Mouse (Mus musculus): ENCODE data around the gene Vti1a. TPM values are rescaled to one million over a fixed set of nuclear protein-coding genes. Genes with fewer than 3 reads are reported as not detected.

The Vti1a gene
- polyA plus RNA-seq, 2 experiments, result 6.9 to 11.9 TPM

DNA sequence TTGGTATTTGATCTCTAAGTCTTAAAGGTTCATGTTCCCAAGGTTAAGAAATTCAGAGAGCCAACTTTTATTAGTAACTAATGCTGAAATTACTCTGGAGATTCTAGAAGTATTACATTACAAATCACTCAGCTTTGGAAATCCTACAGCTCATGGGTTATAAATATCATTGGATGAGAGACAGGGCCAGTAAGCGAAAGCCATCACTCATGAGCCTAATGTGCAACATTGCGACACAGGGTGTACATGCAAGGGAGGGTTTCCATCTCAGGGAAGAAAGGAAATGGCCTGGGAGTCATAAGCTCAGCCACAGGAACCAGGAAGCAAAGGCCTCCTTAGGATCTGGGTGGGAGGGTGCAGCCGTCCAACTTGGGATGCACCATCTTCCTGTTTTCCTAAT, 213.9 kb downstream of the Vti1a start:
- DNase-seq (ENCODE audit: low read depth in 3 of 3, low spot score in 3 of 3), result no peak
- Histone ChIP-seq H3K27me3 (ENCODE audit: control insufficient read depth, insufficient read depth, low read length) (no peaks in the 10 kb centered on the region), H3K9me3 (ENCODE audit: control insufficient read depth, low read length) (no peaks in the 10 kb centered on the region), H3K27ac (no peak overlapping the region), H3K4me2 (ENCODE audit: low read depth) (no peak overlapping the region), H3K4me3 (ENCODE audit: insufficient read depth in 1 of 2, low read depth in 2 of 2, low read length in 2 of 2) (no peak overlapping the region), H3K36me3 (replicated peaks; ENCODE audit: control insufficient read depth, insufficient read depth, low read depth) (no peaks in the 10 kb centered on the region), H3K9ac (replicated peaks) (no peak overlapping the region), H3K4me1 (replicated peaks; ENCODE audit: control insufficient read depth in 2 of 2, insufficient read depth in 2 of 2, low read length in 1 of 2) (no peaks in the 10 kb centered on the region; a peak in 1 of 4 replicates)
- no peak for ATAC-seq (ENCODE audit: insufficient read depth)
- 68% methylated on average over 3 of the region's 3 CpGs for WGBS (ENCODE audit: insufficient replicate concordance)
- TF ChIP-seq CTCF (IDR thresholded peaks at IDR 0.05; ENCODE audit: low read depth) (no peak), EP300 (IDR thresholded peaks at IDR 0.05; ENCODE audit: low read depth) (no peak)

DNA sequence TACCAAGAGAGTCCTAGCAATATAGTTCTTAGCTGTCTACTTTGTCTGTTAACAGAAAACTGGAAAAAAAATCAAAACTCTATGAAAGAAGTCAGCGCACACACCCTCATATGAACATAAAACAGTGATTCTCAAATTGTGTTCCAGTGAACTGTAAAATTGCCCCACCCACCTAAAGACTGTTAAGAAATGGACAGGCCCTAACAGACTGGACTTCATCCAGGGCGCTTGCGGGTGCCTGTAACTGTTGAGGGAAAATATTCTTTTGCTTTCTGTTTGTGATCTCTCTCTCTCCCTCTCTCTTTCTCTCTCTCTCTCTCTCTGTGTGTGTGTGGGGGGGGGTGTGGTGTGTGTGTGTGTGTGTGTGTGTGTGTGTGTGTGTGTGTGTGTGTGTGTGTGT, 216.6 kb downstream of the Vti1a start:
- no peak overlapping the region for H3K4me2 ChIP-seq (ENCODE audit: low read depth)
- H3K4me3 ChIP-seq (ENCODE audit: insufficient read depth in 1 of 2, low read depth in 2 of 2, low read length in 2 of 2), result no peak overlapping the region
- H3K27ac ChIP-seq, result no peak overlapping the region
- H3K9ac ChIP-seq (replicated peaks), result no peak overlapping the region
- no peaks in the 10 kb centered on the region for H3K27me3 ChIP-seq (ENCODE audit: control insufficient read depth, insufficient read depth, low read length)
- DNase-seq (ENCODE audit: low read depth in 3 of 3, low spot score in 3 of 3) (no peak), ATAC-seq (ENCODE audit: insufficient read depth) (no peak)
- WGBS (ENCODE audit: insufficient replicate concordance), result 86% methylated on average over 3 of the region's 3 CpGs
- H3K9me3 ChIP-seq (ENCODE audit: control insufficient read depth, low read length), result no peaks in the 10 kb centered on the region
- no peaks in the 10 kb centered on the region for H3K36me3 ChIP-seq (replicated peaks; ENCODE audit: control insufficient read depth, insufficient read depth, low read depth)
- no peaks in the 10 kb centered on the region for H3K4me1 ChIP-seq (replicated peaks; ENCODE audit: control insufficient read depth in 2 of 2, insufficient read depth in 2 of 2, low read length in 1 of 2)
- TF ChIP-seq EP300 (IDR thresholded peaks at IDR 0.05; ENCODE audit: low read depth) (no peak), CTCF (IDR thresholded peaks at IDR 0.05; ENCODE audit: low read depth) (no peak)

DNA sequence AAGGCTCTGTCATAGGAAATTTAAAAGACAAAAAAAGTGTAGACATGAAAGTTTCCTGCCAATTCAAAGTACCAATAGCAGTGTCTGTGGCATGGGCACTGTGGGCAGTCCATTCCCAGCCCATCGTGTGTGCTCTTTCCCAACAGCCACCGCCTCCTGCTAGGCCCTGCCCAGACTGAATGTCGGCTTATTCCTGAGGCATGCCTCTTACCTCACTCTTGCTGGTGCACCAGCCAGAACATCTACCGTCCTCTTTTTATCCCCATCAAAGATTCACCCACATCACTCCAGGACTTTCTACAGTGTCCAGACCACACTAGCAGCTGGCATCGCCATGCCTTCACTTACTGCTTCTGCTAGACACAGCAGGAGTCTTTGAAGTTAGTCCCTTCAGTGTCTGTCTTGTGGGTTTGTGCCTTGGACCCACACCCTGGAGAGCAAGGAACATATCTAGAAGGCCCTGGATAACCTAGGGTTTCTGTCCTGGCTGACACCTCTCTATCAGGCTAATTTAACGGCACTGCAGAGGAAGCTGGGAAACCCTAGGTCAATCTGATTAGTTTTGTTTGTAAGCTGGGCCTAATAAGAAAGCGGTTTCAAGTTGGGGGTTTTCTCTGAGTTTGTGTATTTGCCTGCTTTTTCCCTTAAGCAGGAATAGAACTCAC, 220.3 kb downstream of the Vti1a start:
- Histone ChIP-seq H3K4me2 (ENCODE audit: low read depth) (no peak overlapping the region), H3K36me3 (replicated peaks; ENCODE audit: control insufficient read depth, insufficient read depth, low read depth) (no peaks in the 10 kb centered on the region), H3K27me3 (ENCODE audit: control insufficient read depth, insufficient read depth, low read length) (no peaks in the 10 kb centered on the region), H3K4me3 (ENCODE audit: insufficient read depth in 1 of 2, low read depth in 2 of 2, low read length in 2 of 2) (no peak overlapping the region), H3K27ac (no peak overlapping the region), H3K9me3 (ENCODE audit: control insufficient read depth, low read length) (no peaks in the 10 kb centered on the region), H3K9ac (replicated peaks) (no peak overlapping the region), H3K4me1 (replicated peaks; ENCODE audit: control insufficient read depth in 2 of 2, insufficient read depth in 2 of 2, low read length in 1 of 2) (no peaks in the 10 kb centered on the region)
- ATAC-seq (ENCODE audit: insufficient read depth), result no peak
- DNase-seq (ENCODE audit: low read depth in 3 of 3, low spot score in 3 of 3), result no peak
- 71% methylated on average over 7 of the region's 7 CpGs for WGBS (ENCODE audit: insufficient replicate concordance)
- TF ChIP-seq CTCF (IDR thresholded peaks at IDR 0.05; ENCODE audit: low read depth) (no peak), EP300 (IDR thresholded peaks at IDR 0.05; ENCODE audit: low read depth) (no peak)

DNA sequence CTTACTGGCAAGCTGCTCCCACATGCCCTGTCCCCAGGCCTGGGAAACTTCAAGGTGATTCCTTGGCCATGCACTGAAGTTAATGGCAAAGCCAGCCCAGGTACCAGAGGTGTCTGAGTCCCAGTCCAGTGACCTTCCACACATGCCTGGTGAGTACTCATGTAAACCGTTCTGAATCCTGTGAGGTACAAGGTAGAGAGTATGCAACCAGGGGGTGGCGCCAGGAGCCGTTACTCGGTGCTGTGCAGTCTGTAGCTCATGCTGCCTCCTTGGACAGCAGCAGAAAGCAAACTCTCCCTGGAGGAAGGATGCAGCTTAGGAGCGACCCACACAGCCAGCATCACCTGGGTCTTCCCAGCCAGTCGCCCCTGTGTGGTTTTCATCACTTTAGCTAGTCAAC, 221.6 kb downstream of the Vti1a start:
- no peak overlapping the region for H3K27ac ChIP-seq
- no peak overlapping the region for H3K9ac ChIP-seq (replicated peaks)
- H3K4me1 ChIP-seq (replicated peaks; ENCODE audit: control insufficient read depth in 2 of 2, insufficient read depth in 2 of 2, low read length in 1 of 2), result no peaks in the 10 kb centered on the region
- ATAC-seq (ENCODE audit: insufficient read depth), result no peak
- H3K36me3 ChIP-seq (replicated peaks; ENCODE audit: control insufficient read depth, insufficient read depth, low read depth), result no peaks in the 10 kb centered on the region
- WGBS (ENCODE audit: insufficient replicate concordance), result 44% methylated on average over 6 of the region's 6 CpGs
- H3K4me3 ChIP-seq (ENCODE audit: insufficient read depth in 1 of 2, low read depth in 2 of 2, low read length in 2 of 2), result no peak overlapping the region
- no peaks in the 10 kb centered on the region for H3K9me3 ChIP-seq (ENCODE audit: control insufficient read depth, low read length)
- DNase-seq (ENCODE audit: low read depth in 3 of 3, low spot score in 3 of 3), result no peak
- H3K27me3 ChIP-seq (ENCODE audit: control insufficient read depth, insufficient read depth, low read length), result no peaks in the 10 kb centered on the region
- no peak overlapping the region for H3K4me2 ChIP-seq (ENCODE audit: low read depth)
- peak; percentile 59 for TF ChIP-seq CTCF (IDR thresholded peaks at IDR 0.05; ENCODE audit: low read depth)
- TF ChIP-seq EP300 (IDR thresholded peaks at IDR 0.05; ENCODE audit: low read depth), result no peak

DNA sequence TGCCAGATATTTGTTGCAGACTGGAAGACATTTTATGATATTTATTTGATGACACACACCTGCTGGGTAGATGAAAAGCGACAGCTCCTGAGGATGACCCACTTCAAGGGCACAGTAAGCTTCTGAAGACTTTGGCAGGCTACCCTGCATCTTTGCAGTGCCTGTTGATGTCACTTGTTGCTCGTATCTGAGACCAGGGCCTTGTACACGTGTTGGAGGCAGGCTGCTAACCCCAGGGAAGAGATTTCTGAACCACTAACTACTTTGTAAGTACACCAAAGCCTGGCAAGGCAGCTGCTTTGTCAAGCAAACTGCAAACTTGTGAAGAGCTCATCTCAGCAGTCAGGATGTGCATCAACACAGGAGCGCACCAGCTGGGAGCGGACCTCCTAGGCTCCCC, 225.5 kb downstream of the Vti1a start:
- no peak overlapping the region for H3K4me2 ChIP-seq (ENCODE audit: low read depth)
- ATAC-seq (ENCODE audit: insufficient read depth) (no peak), DNase-seq (ENCODE audit: low read depth in 3 of 3, low spot score in 3 of 3) (no peak)
- no peaks in the 10 kb centered on the region for H3K27me3 ChIP-seq (ENCODE audit: control insufficient read depth, insufficient read depth, low read length)
- no peaks in the 10 kb centered on the region for H3K36me3 ChIP-seq (replicated peaks; ENCODE audit: control insufficient read depth, insufficient read depth, low read depth)
- peaks cover 2 to 5% of the 10 kb centered on the region in 2 experiments; a peak in 2 of 4 replicates for H3K4me1 ChIP-seq (replicated peaks; ENCODE audit: control insufficient read depth in 2 of 2, insufficient read depth in 2 of 2, low read length in 1 of 2)
- no peaks in the 10 kb centered on the region for H3K9me3 ChIP-seq (ENCODE audit: control insufficient read depth, low read length)
- no peak overlapping the region for H3K27ac ChIP-seq
- H3K9ac ChIP-seq (replicated peaks), result no peak overlapping the region
- H3K4me3 ChIP-seq (ENCODE audit: insufficient read depth in 1 of 2, low read depth in 2 of 2, low read length in 2 of 2), result no peak overlapping the region
- TF ChIP-seq CTCF (IDR thresholded peaks at IDR 0.05; ENCODE audit: low read depth), result no peak
- TF ChIP-seq EP300 (IDR thresholded peaks at IDR 0.05; ENCODE audit: low read depth), result no peak
- WGBS (ENCODE audit: insufficient replicate concordance), result 76% methylated on average over 5 of the region's 5 CpGs
